Mouse (Mus musculus): ENCODE measurements around the gene Cog3.

The Cog3 gene

DNA sequence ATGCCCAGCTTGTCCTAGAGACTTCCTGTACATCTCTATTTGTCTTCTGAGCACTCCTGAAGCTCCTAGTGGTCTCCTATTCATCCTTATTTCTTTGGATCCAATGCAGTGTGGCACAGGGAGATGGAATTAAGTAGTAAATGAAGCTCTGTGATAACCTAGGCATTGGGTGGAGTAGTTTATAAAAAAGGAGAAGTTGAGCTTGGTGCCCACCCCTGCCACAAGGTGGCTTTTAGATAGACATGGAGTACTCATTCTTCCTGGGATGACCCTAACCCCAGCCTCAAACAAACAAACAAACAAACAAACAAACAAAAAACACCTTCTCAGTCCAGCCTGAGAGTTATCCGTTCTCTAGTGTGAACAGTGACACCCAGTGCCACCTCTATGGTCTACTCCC, 56.4 kb downstream of the Cog3 start:
- DNase-seq (ENCODE audit: low spot score in 2 of 2) = no peak

DNA sequence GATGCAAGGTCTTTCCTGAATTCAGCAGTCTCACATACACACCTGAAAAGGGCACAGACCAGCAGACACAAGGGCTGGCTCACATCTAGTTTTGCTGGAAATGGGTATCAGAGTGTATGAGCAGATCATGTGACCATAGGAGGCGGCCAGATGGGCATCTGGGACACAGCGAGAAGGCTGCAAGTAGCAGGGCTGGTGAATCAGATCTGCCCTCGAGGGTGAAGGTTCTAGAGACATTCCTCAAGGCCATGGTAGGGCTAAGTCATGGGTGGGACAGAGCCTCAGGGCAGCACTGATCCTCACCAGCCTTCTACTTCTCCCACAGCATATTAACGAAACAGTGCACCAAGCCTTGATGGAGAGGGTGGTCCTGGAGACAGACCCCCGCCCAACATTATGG, 58.2 kb downstream of the Cog3 start:
- no peak for DNase-seq (ENCODE audit: low spot score in 2 of 2)

DNA sequence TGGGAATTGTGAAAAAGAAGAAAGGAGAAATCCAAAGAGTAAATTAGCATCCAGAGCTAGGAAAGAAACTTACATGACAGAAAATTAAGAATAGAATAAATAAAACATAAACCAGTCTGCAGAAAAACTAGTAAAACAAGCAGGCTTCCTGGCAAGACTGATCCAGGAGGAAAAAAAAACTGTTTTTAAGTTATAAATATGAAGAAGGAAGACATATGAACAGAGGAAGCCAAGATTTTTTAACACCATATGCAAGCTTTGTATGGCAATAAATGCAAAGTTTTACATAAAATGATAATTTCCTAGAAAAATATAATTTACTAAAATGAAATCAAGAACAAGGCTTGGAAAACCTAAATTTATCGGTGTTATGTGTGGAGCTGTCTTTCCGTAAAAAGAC, 63.9 kb downstream of the Cog3 start:
- DNase-seq (ENCODE audit: low spot score in 2 of 2) = no peak

DNA sequence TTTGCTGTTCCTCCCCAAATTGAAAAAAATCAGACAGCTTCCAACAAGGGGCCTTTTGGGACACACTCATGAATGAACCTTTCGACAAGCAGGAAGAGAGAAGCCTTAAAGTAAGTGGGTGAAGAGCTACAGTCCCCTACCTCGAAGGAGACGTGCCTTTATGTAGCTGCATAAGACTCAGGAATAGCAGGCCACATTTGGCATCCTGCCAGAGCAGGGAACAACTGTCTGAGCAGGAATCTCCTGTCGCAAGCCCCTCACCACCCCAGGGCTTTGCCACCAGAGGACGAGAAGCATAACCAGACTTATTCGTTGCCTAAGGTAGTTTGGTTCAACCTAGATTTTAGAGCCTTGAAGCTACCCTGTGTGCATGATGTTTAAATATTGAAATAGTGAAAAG, 78.0 kb downstream of the Cog3 start:
- no peak for DNase-seq (ENCODE audit: low spot score in 2 of 2)

DNA sequence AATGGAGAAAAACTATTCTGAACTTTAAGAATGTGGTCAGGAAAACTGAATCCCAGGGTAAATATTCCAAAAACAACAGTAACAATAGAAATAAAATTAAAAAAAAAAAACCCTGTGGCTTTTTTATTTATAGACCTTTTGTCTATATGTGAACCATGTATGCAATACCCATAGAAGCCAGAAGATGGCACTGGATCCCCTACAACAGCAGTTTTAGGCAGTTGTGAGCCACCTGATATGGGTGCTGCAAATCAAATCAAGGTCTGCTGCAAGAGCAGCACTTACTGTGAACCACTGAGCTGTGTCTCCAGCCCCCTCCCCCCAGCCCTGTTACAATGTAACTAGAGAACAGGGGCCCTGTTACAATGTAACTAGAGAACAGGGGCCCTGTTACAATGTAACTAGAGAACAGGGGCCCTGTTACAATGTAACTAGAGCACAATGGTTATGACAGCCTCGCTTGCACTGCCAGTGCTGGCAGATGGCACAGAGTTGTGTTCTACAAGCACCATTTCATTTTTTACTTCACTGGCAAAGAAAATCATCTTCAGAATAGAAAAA, 85.2 kb downstream of the Cog3 start:
- no peak for DNase-seq (ENCODE audit: low spot score in 2 of 2)

DNA sequence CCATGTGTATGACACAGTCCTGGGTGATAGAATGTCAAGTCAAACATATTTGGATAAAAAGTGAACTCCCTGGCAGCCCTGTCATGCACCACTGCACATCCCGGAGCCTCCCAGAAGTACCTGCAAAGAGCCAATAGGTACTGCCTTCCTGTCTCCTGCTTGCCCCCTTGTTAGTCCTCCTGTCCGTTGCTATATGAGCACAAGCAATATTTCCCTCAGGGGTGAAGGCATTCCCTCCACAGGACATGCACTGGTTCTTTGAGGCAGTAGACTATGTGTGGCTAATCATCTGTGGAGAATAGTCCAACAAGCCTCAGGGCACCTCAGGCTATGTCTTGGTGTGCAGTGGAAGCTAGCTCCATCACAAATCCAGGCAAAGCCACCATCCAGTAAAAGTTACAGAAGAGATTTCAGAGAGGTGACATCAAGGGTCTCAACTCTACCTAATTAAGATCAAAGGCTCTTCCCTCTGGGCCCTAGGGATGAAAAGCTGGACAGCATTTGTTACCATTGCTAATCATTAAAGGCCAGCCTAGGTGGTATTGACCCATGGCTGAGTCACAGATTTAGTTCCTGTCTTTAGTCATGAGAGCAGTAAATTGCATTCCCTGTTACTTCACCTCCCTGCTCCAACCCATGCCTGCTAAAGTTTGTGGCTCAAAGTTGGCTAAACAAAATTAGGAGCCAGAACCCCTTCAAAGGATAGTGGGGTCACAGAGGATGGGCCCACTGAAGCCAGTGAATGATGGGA, 88.7 kb downstream of the Cog3 start:
- DNase-seq (ENCODE audit: low spot score in 2 of 2) = no peak

DNA sequence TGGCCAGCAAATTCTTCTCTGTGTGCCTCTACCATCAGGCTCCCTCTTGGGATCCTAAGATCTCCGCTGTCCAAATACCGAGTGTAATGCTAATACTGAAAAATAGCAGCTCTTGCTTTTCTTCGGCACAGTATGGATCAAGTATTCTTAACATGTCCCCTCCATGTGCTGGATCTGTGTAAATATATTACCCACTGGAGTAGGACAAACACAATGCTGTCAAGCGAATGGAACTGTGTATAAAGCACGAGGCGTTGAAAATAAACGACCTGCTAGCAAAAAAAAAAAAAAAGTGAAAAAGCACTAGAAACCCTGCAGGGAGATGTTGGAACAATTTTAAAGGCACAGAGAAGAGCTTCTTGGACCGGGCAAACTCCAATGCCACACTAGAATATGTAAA, 92.8 kb downstream of the Cog3 start:
- no peak for DNase-seq (ENCODE audit: low spot score in 2 of 2)

DNA sequence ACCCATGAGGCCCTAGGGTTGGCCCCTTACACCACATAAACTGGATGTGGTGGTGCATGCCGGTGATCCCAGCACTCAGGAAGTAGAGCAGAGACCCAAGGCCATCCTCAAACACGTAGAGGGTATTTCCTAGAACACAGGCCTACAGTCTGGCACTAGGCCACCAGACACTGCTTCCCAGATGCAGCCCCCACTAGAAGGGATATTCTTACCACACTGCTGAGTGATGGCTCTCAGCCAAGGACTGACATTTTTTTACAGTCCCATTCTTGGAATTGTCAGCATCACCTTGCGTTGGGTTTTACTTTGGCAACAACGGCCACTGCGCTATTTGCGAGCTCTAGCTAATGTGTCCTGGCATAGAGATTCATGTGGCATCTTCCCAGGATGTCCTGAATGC, 93.4 kb downstream of the Cog3 start:
- DNase-seq (ENCODE audit: low spot score in 2 of 2) = no peak
